Mouse (Mus musculus): ENCODE measurements at regions not wholly inside any gene's neighbourhood (a gene's known extent, or its start where the extent isn't known, plus 50 kb on each side); places are given as distances from the start of the nearest gene placed in this dataset.

DNA sequence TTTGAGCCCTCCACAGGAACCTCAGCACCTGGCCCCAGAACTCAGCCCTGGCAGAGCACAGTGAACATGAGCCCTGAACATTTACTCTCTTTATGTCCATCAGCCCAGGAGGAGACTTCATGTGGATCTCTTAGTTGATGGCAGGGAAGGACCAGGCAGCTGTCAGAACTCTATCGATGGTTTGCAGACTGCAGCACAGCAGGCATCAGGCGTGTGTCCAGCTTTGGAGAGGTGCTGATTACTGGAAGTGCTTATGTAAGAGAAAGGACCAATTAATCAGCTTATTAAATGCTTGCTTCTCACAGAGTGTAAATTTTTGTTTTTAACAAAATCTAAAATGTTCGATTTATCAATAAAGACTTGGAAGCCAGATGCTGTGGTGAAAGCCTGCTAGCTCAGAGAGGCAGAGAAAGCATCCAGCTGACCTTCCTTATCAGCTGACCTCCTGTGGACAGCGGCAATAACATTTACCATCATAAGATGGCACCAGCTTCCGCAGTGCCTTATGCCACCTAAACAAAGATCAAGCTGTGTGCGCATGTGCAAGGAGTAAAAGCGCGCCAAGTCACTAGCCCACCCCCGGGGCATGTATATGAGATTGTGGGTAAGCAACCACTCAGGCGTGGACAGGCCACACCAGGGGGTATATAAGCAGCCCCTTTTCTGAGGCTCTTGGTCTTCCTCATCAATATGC, 105.8 kb downstream of the Klhl6 start:
- Histone ChIP-seq H3K27ac (no peak overlapping the region), H3K4me1 (replicated peaks; ENCODE audit: control insufficient read depth, insufficient read depth, low read length) (no peaks in the 10 kb centered on the region), H3K36me3 (replicated peaks; ENCODE audit: control insufficient read depth, insufficient read depth) (no peaks in the 10 kb centered on the region), H3K9me3 (ENCODE audit: control insufficient read depth, low read length) (no peaks in the 10 kb centered on the region), H3K4me3 (replicated peaks; ENCODE audit: low read length) (no peak overlapping the region), H3K9ac (no peak overlapping the region), H3K27me3 (ENCODE audit: control insufficient read depth, insufficient read depth, low read length) (no peaks in the 10 kb centered on the region), H3K4me2 (replicated peaks) (no peak overlapping the region)
- ATAC-seq (ENCODE audit: low FRiP score) (0 out of 2 replicates have a peak, but pooled peaks have one; percentile 43), DNase-seq (ENCODE audit: low spot score) (no peak)
- 54% methylated on average over 10 of the region's 10 CpGs for WGBS

- no peaks in the 10 kb centered on the region for H3K9me3 ChIP-seq (ENCODE audit: control insufficient read depth, low read length)
- H3K36me3 ChIP-seq (replicated peaks; ENCODE audit: control insufficient read depth, insufficient read depth): no peaks in the 10 kb centered on the region
- no peak overlapping the region for H3K4me3 ChIP-seq (replicated peaks; ENCODE audit: low read length)
- DNase-seq (ENCODE audit: low spot score) (no peak), ATAC-seq (ENCODE audit: low FRiP score) (no peak)
- no peak overlapping the region for H3K9ac ChIP-seq
- 0 out of 2 replicates have a peak, but pooled peaks cover 4% of the 10 kb centered on the region for H3K4me1 ChIP-seq (replicated peaks; ENCODE audit: control insufficient read depth, insufficient read depth, low read length)
- no peak overlapping the region for H3K4me2 ChIP-seq (replicated peaks)
- H3K27me3 ChIP-seq (ENCODE audit: control insufficient read depth, insufficient read depth, low read length): no peaks in the 10 kb centered on the region
- WGBS: 88% methylated on average over 3 of the region's 3 CpGs
- no peak overlapping the region for H3K27ac ChIP-seq
These were observed 99.9 kb downstream of the Klhl6 start for GRCm38 (mm10) chr16:19882961-19883360.

- no peak overlapping the region for H3K27ac ChIP-seq
- peak; percentile 65 for ATAC-seq (ENCODE audit: low FRiP score)
- H3K4me1 ChIP-seq (replicated peaks; ENCODE audit: control insufficient read depth, insufficient read depth, low read length): 0 out of 2 replicates have a peak, but pooled peaks cover 4% of the 10 kb centered on the region
- H3K36me3 ChIP-seq (replicated peaks; ENCODE audit: control insufficient read depth, insufficient read depth): no peaks in the 10 kb centered on the region
- H3K4me2 ChIP-seq (replicated peaks): no peak overlapping the region
- H3K4me3 ChIP-seq (replicated peaks; ENCODE audit: low read length): no peak overlapping the region
- H3K9me3 ChIP-seq (ENCODE audit: control insufficient read depth, low read length): no peaks in the 10 kb centered on the region
- WGBS: 56% methylated on average over 9 of the region's 9 CpGs
- DNase-seq (ENCODE audit: low spot score): peak; percentile 41
- no peaks in the 10 kb centered on the region for H3K27me3 ChIP-seq (ENCODE audit: control insufficient read depth, insufficient read depth, low read length)
- H3K9ac ChIP-seq: no peak overlapping the region
These were observed 98.9 kb downstream of the Klhl6 start for GRCm38 (mm10) chr16:19883776-19884513.

GRCm38 (mm10) chr16:19884535-19884934, 98.3 kb downstream of the Klhl6 start:
- ATAC-seq (ENCODE audit: low FRiP score): no peak
- Histone ChIP-seq H3K4me3 (replicated peaks; ENCODE audit: low read length) (no peak overlapping the region), H3K4me1 (replicated peaks; ENCODE audit: control insufficient read depth, insufficient read depth, low read length) (0 out of 2 replicates have a peak, but pooled peaks cover 4% of the 10 kb centered on the region), H3K4me2 (replicated peaks) (no peak overlapping the region), H3K36me3 (replicated peaks; ENCODE audit: control insufficient read depth, insufficient read depth) (no peaks in the 10 kb centered on the region), H3K9ac (no peak overlapping the region), H3K9me3 (ENCODE audit: control insufficient read depth, low read length) (no peaks in the 10 kb centered on the region), H3K27me3 (ENCODE audit: control insufficient read depth, insufficient read depth, low read length) (no peaks in the 10 kb centered on the region), H3K27ac (no peak overlapping the region)
- DNase-seq (ENCODE audit: low spot score): no peak
- WGBS: 68% methylated on average over 6 of the region's 6 CpGs

GRCm38 (mm10) chr16:19886596-19886995, 96.2 kb downstream of the Klhl6 start:
- Histone ChIP-seq H3K4me1 (replicated peaks; ENCODE audit: control insufficient read depth, insufficient read depth, low read length) (0 out of 2 replicates have a peak, but pooled peaks cover 4% of the 10 kb centered on the region), H3K36me3 (replicated peaks; ENCODE audit: control insufficient read depth, insufficient read depth) (no peaks in the 10 kb centered on the region), H3K4me3 (replicated peaks; ENCODE audit: low read length) (no peak overlapping the region), H3K27ac (no peak overlapping the region), H3K4me2 (replicated peaks) (no peak overlapping the region), H3K9me3 (ENCODE audit: control insufficient read depth, low read length) (no peaks in the 10 kb centered on the region), H3K9ac (no peak overlapping the region), H3K27me3 (ENCODE audit: control insufficient read depth, insufficient read depth, low read length) (no peaks in the 10 kb centered on the region)
- DNase-seq (ENCODE audit: low spot score): no peak
- no peak for ATAC-seq (ENCODE audit: low FRiP score)

GRCm38 (mm10) chr16:19889576-19889975, 93.3 kb downstream of the Klhl6 start:
- Histone ChIP-seq H3K27me3 (ENCODE audit: control insufficient read depth, insufficient read depth, low read length) (no peaks in the 10 kb centered on the region), H3K9ac (no peak overlapping the region), H3K4me3 (replicated peaks; ENCODE audit: low read length) (no peak overlapping the region), H3K36me3 (replicated peaks; ENCODE audit: control insufficient read depth, insufficient read depth) (no peaks in the 10 kb centered on the region), H3K4me2 (replicated peaks) (no peak overlapping the region), H3K4me1 (replicated peaks; ENCODE audit: control insufficient read depth, insufficient read depth, low read length) (no peaks in the 10 kb centered on the region), H3K27ac (no peak overlapping the region), H3K9me3 (ENCODE audit: control insufficient read depth, low read length) (no peaks in the 10 kb centered on the region)
- ATAC-seq (ENCODE audit: low FRiP score) (no peak), DNase-seq (ENCODE audit: low spot score) (no peak)
- 68% methylated on average over 3 of the region's 3 CpGs for WGBS

DNA sequence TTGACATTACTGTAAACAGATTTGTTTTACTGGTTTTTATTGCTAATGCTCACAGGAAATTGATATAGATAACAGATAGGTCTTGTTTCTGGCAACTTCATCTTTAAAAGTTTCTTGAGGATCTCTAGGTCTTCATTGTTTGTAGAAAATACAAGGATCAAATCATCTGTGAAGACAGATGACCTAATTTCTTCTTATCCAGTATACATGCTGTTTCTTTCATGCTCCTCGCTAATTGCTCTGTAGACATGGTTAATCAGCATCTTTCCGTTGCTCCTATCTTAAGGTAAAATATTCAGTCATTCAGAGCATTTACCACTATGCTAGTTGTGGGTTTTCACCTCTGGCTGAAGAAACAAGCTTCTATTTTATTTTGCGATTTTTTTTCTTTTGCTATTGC, 91.4 kb downstream of the Klhl6 start:
- no peak overlapping the region for H3K4me2 ChIP-seq (replicated peaks)
- no peaks in the 10 kb centered on the region for H3K9me3 ChIP-seq (ENCODE audit: control insufficient read depth, low read length)
- H3K4me3 ChIP-seq (replicated peaks; ENCODE audit: low read length): no peak overlapping the region
- no peak overlapping the region for H3K27ac ChIP-seq
- H3K9ac ChIP-seq: no peak overlapping the region
- ATAC-seq (ENCODE audit: low FRiP score) (no peak), DNase-seq (ENCODE audit: low spot score) (no peak)
- H3K27me3 ChIP-seq (ENCODE audit: control insufficient read depth, insufficient read depth, low read length): no peaks in the 10 kb centered on the region
- H3K4me1 ChIP-seq (replicated peaks; ENCODE audit: control insufficient read depth, insufficient read depth, low read length): no peaks in the 10 kb centered on the region
- H3K36me3 ChIP-seq (replicated peaks; ENCODE audit: control insufficient read depth, insufficient read depth): no peaks in the 10 kb centered on the region
- 84% methylated on average over 3 of the region's 3 CpGs for WGBS

DNA sequence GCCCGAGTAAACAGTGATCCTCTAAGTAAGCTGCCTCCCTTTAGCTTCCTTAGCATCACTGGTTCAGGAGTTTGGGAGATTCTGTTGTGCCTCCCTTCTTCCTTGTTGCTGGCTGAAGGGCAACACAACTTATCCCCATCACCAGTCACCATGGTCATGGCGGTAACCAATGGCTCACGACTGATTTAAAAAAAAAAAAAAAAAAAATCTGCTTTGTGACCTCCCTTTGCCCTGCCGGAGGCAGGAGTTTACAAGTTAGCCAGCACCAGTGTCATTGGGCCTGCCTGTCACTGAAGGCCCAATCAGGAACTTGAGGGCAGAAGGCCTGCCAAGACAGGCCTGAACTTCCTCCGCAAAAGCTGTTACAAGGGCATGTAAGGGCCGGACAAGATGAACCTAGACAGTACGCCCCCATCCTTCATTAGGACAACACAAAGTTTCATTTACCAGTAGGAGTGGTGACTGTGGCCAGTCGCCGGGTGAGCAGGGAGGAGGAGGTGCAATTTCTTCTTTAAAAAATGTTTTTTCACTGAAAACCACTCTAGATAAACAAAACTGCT, 88.3 kb downstream of the Klhl6 start:
- no peak overlapping the region for H3K4me3 ChIP-seq (replicated peaks; ENCODE audit: low read length)
- H3K4me2 ChIP-seq (replicated peaks): no peak overlapping the region
- no peaks in the 10 kb centered on the region for H3K4me1 ChIP-seq (replicated peaks; ENCODE audit: control insufficient read depth, insufficient read depth, low read length)
- ATAC-seq (ENCODE audit: low FRiP score): no peak
- no peak overlapping the region for H3K27ac ChIP-seq
- no peak for DNase-seq (ENCODE audit: low spot score)
- H3K9me3 ChIP-seq (ENCODE audit: control insufficient read depth, low read length): no peaks in the 10 kb centered on the region
- no peak overlapping the region for H3K9ac ChIP-seq
- 86% methylated on average over 9 of the region's 9 CpGs for WGBS
- H3K27me3 ChIP-seq (ENCODE audit: control insufficient read depth, insufficient read depth, low read length): no peaks in the 10 kb centered on the region
- no peaks in the 10 kb centered on the region for H3K36me3 ChIP-seq (replicated peaks; ENCODE audit: control insufficient read depth, insufficient read depth)
